Mouse (Mus musculus): ENCODE measurements around the gene Habp2. TPM values are rescaled to one million over a fixed set of nuclear protein-coding genes. Genes with fewer than 3 reads are reported as not detected.

Habp2 gene
- polyA plus RNA-seq, 1 experiment from 2014 or later, result 0.10 TPM

- Histone ChIP-seq H3K9ac (no peak overlapping the region), H3K9me3 (replicated peaks) (no peaks in the 10 kb centered on the region), H3K27me3 (no peaks in the 10 kb centered on the region), H3K4me3 (no peak overlapping the region), H3K4me2 (no peak overlapping the region), H3K27ac (no peak overlapping the region), H3K36me3 (ENCODE audit: poor library complexity, severe bottlenecking) (no peaks in the 10 kb centered on the region), H3K4me1 (0 out of 2 replicates have a peak, but pooled peaks cover 3% of the 10 kb centered on the region)
- ATAC-seq, result no peak
- WGBS, result 92% methylated on average over 7 of the region's 7 CpGs
These were observed 80.8 kb downstream of the Habp2 start for GRCm38 (mm10) chr19:56367778-56368177.

DNA sequence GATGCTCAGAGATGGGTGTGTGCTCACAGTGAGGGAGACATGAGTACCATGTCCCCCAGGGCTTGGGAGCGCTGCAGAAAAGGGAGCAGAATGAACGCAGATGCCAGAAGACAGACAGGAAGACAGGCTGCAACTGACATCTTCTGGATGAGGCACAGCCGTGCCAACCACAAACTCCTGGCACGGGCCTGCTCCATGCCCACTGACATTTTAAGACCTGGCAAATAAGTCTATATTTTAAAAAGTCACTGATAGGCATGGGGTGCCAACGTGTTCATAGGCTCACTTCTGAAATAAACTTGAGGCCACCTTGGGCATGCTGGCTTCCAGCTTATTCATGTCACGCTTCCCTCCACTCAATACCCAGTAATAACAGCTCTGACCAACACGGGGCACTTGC, 82.0 kb downstream of the Habp2 start:
- WGBS, result 93% methylated on average over 7 of the region's 7 CpGs
- ATAC-seq, result no peak
- no peaks in the 10 kb centered on the region for H3K9me3 ChIP-seq (replicated peaks)
- H3K4me2 ChIP-seq, result no peak overlapping the region
- H3K9ac ChIP-seq, result no peak overlapping the region
- 0 out of 2 replicates have a peak, but pooled peaks cover 3% of the 10 kb centered on the region for H3K4me1 ChIP-seq
- H3K36me3 ChIP-seq (ENCODE audit: poor library complexity, severe bottlenecking), result no peaks in the 10 kb centered on the region
- no peak overlapping the region for H3K4me3 ChIP-seq
- H3K27me3 ChIP-seq, result no peaks in the 10 kb centered on the region
- H3K27ac ChIP-seq, result no peak overlapping the region

Other genes starting within 250 kb of the Habp2 start
- 0.26 and 0.30 TPM in 2 replicates for gene Nrap, start 102.9 kb downstream of the Habp2 start, polyA plus RNA-seq (2015; fragmentation: Nextera tagmentation; extraction: Ambion mirVana)
- gene Casp7, start 110.0 kb downstream of the Habp2 start, polyA plus RNA-seq (2015; fragmentation: Nextera tagmentation; extraction: Ambion mirVana), result 13.7 and 18.3 TPM in 2 replicates
- gene Plekhs1, start 174.5 kb downstream of the Habp2 start, polyA plus RNA-seq (2015; fragmentation: Nextera tagmentation; extraction: Ambion mirVana), result 0.06 and 0.14 TPM in 2 replicates